Mouse (Mus musculus): Measurements from ENCODE around the gene Zkscan7. TPM values are rescaled to one million over a fixed set of nuclear protein-coding genes. Genes with fewer than 3 reads are reported as not detected.
A peak's percentile ranks its signal among the peaks of the same experiment; 100 is the strongest.

Zkscan7 gene
- polyA plus RNA-seq (2015; fragmentation: Nextera tagmentation; extraction: Ambion mirVana), result 2.2 and 2.5 TPM in 2 replicates

DNA sequence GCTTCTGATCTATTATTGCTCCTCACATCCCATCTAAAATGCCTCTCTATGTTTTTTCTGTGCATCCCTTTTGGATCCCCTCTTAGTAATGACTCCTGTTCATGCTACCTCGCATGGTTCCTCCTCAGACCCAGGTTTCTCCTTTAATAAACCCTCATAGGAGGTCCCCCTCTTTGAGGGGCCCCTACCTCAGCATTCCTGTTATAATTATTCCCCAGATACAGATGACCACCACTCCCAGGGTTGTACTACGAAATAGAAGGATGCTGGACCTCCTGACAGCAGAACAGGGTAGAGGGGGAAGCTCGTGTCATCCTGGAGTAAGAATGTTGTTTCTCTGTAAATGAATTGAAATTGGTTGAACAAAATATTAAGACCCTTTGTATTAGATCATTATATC, at the start of gene Zkscan7:
Gene Zkscan7, plus strand, starts transcription at position 301 of the 400 bp plus-strand sequence.
- H3K9ac ChIP-seq (ENCODE audit: low read depth, low read length), result no peak within 1 kb of the TSS
- ATAC-seq, result no peak
- H3K27ac ChIP-seq (ENCODE audit: low read depth, low read length), result no peak within 1 kb of the TSS
- TF ChIP-seq CTCF (IDR thresholded peaks at IDR 0.05; ENCODE audit: low read depth), result no peak
- no peaks in the 10 kb centered on the region for H3K27me3 ChIP-seq (replicated peaks; ENCODE audit: control insufficient read depth, insufficient read depth, low read length)
- H3K9me3 ChIP-seq (ENCODE audit: control insufficient read depth), result 0 out of 2 replicates have a peak, but pooled peaks cover 2% of the 10 kb centered on the region
- peak within 1 kb of the TSS; percentile 94 for H3K4me2 ChIP-seq (replicated peaks; ENCODE audit: low read depth)
- H3K36me3 ChIP-seq (ENCODE audit: control insufficient read depth, insufficient read depth), result no peaks in the 10 kb centered on the region; the same call in 1 of the 2 replicates
- WGBS, result 90% methylated on average over 3 of the region's 3 CpGs
- no peaks in the 10 kb centered on the region for H3K4me1 ChIP-seq (replicated peaks; ENCODE audit: control insufficient read depth, insufficient read depth, low read length)
- peak within 1 kb of the TSS; percentile 55 for H3K4me3 ChIP-seq (ENCODE audit: low read depth, low read length)

- Histone ChIP-seq H3K27me3 (replicated peaks; ENCODE audit: control insufficient read depth, insufficient read depth, low read length) (no peaks in the 10 kb centered on the region), H3K4me2 (replicated peaks; ENCODE audit: low read depth) (no peak overlapping the region), H3K9ac (ENCODE audit: low read depth, low read length) (no peak overlapping the region), H3K27ac (ENCODE audit: low read depth, low read length) (no peak overlapping the region), H3K4me3 (ENCODE audit: low read depth, low read length) (no peak overlapping the region), H3K36me3 (ENCODE audit: control insufficient read depth, insufficient read depth) (peaks cover 7% of the 10 kb centered on the region; the same call in 1 of the 2 replicates), H3K9me3 (ENCODE audit: control insufficient read depth) (no peaks in the 10 kb centered on the region), H3K4me1 (replicated peaks; ENCODE audit: control insufficient read depth, insufficient read depth, low read length) (no peaks in the 10 kb centered on the region)
- no peak for ATAC-seq
- no peak for TF ChIP-seq CTCF (IDR thresholded peaks at IDR 0.05; ENCODE audit: low read depth)
- 70% methylated on average over 9 of the region's 9 CpGs for WGBS
Observed at GRCm38 (mm10) chr9:122836126-122836525, 49.4 kb upstream of the Zkscan7 start.

DNA sequence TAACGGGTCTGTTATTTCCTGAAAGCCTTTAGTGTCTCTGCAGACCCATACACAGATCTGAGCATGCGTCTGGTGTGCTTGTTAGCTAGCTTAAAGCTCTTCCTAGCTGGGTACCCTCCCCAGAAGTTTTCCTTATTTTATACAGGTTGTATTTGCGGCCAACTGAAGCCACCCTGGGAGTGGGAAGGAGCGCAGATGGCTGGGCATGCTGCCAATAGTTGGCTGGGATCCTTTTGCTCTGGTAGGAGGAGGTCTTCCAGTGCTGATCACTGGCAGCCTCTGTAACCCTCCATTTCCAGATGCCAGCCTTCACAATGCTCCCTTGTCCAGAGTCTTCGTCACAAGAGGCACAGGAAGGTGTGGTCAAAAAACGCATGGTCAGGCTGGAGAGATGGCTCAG, 48.7 kb upstream of the Zkscan7 start:
- H3K4me3 ChIP-seq (ENCODE audit: low read depth, low read length), result no peak overlapping the region
- peaks cover 5% of the 10 kb centered on the region; the same call in 1 of the 2 replicates for H3K36me3 ChIP-seq (ENCODE audit: control insufficient read depth, insufficient read depth)
- TF ChIP-seq CTCF (IDR thresholded peaks at IDR 0.05; ENCODE audit: low read depth), result no peak
- no peaks in the 10 kb centered on the region for H3K4me1 ChIP-seq (replicated peaks; ENCODE audit: control insufficient read depth, insufficient read depth, low read length)
- 56% methylated on average over 6 of the region's 6 CpGs for WGBS
- H3K27me3 ChIP-seq (replicated peaks; ENCODE audit: control insufficient read depth, insufficient read depth, low read length), result no peaks in the 10 kb centered on the region
- H3K4me2 ChIP-seq (replicated peaks; ENCODE audit: low read depth), result no peak overlapping the region
- no peaks in the 10 kb centered on the region for H3K9me3 ChIP-seq (ENCODE audit: control insufficient read depth)
- H3K27ac ChIP-seq (ENCODE audit: low read depth, low read length), result peak overlapping the region; percentile 41; the same call in 1 of the 2 replicates
- ATAC-seq, result no peak
- H3K9ac ChIP-seq (ENCODE audit: low read depth, low read length), result no peak overlapping the region

GRCm38 (mm10) chr9:122837216-122837615, 48.3 kb upstream of the Zkscan7 start:
- ATAC-seq, result 0 out of 2 replicates have a peak, but pooled peaks have one; percentile 38

DNA sequence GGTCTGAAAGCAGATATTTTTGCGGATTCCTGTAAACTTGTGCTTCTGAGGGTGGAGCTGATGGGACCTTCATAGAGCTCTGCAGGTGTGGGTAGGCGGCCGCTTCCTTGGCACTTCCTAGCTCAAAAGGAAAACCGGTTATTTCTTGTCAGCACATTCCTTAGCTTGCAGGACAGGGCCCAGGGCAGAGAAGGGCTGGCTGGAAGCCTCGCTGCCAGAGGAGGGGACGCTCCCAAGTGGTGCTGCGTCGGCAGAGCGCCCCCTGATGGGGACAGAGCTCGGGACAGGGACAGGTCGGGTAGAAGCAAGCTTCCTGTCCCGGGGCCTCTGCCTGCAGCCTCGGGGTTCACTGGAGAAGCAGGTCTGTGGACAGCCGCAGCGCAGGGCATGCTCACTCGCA, 47.8 kb upstream of the Zkscan7 start:
- Histone ChIP-seq H3K4me3 (ENCODE audit: low read depth, low read length) (no peak overlapping the region), H3K36me3 (ENCODE audit: control insufficient read depth, insufficient read depth) (peaks cover 5% of the 10 kb centered on the region; the same call in 1 of the 2 replicates), H3K4me1 (replicated peaks; ENCODE audit: control insufficient read depth, insufficient read depth, low read length) (no peaks in the 10 kb centered on the region), H3K27me3 (replicated peaks; ENCODE audit: control insufficient read depth, insufficient read depth, low read length) (no peaks in the 10 kb centered on the region), H3K9ac (ENCODE audit: low read depth, low read length) (no peak overlapping the region), H3K9me3 (ENCODE audit: control insufficient read depth) (no peaks in the 10 kb centered on the region), H3K4me2 (replicated peaks; ENCODE audit: low read depth) (peak overlapping the region; percentile 24; the same call in 1 of the 2 replicates), H3K27ac (ENCODE audit: low read depth, low read length) (no peak overlapping the region)
- WGBS, result 36% methylated on average over 16 of the region's 16 CpGs
- TF ChIP-seq CTCF (IDR thresholded peaks at IDR 0.05; ENCODE audit: low read depth), result peak; percentile 73
- ATAC-seq, result 0 out of 2 replicates have a peak, but pooled peaks have one; percentile 41

More at GRCm38 (mm10) chr9:122837216-122837615, 48.3 kb upstream of the Zkscan7 start:
- no peak for TF ChIP-seq CTCF (IDR thresholded peaks at IDR 0.05; ENCODE audit: low read depth)
- no peaks in the 10 kb centered on the region for H3K27me3 ChIP-seq (replicated peaks; ENCODE audit: control insufficient read depth, insufficient read depth, low read length)
- H3K4me2 ChIP-seq (replicated peaks; ENCODE audit: low read depth), result no peak overlapping the region
- H3K36me3 ChIP-seq (ENCODE audit: control insufficient read depth, insufficient read depth), result peaks cover 5% of the 10 kb centered on the region; the same call in 1 of the 2 replicates
- peak overlapping the region; percentile 41; the same call in 1 of the 2 replicates for H3K27ac ChIP-seq (ENCODE audit: low read depth, low read length)
- 75% methylated on average over 4 of the region's 4 CpGs for WGBS
- H3K9me3 ChIP-seq (ENCODE audit: control insufficient read depth), result no peaks in the 10 kb centered on the region
- H3K4me1 ChIP-seq (replicated peaks; ENCODE audit: control insufficient read depth, insufficient read depth, low read length), result no peaks in the 10 kb centered on the region
- H3K4me3 ChIP-seq (ENCODE audit: low read depth, low read length), result no peak overlapping the region
- H3K9ac ChIP-seq (ENCODE audit: low read depth, low read length), result no peak overlapping the region

- H3K4me1 ChIP-seq (replicated peaks; ENCODE audit: control insufficient read depth, insufficient read depth, low read length), result no peaks in the 10 kb centered on the region
- H3K27ac ChIP-seq (ENCODE audit: low read depth, low read length), result no peak within 1 kb of the TSS
- no peak within 1 kb of the TSS for H3K4me3 ChIP-seq (ENCODE audit: low read depth, low read length)
- no peak for TF ChIP-seq CTCF (IDR thresholded peaks at IDR 0.05; ENCODE audit: low read depth)
- no peak within 1 kb of the TSS for H3K9ac ChIP-seq (ENCODE audit: low read depth, low read length)
- H3K4me2 ChIP-seq (replicated peaks; ENCODE audit: low read depth), result no peak within 1 kb of the TSS
- H3K36me3 ChIP-seq (ENCODE audit: control insufficient read depth, insufficient read depth), result 0 out of 2 replicates have a peak, but pooled peaks cover 4% of the 10 kb centered on the region
- peak; percentile 25; the same call in 1 of the 2 replicates for ATAC-seq
- no peaks in the 10 kb centered on the region for H3K27me3 ChIP-seq (replicated peaks; ENCODE audit: control insufficient read depth, insufficient read depth, low read length)
- H3K9me3 ChIP-seq (ENCODE audit: control insufficient read depth), result 0 out of 2 replicates have a peak, but pooled peaks cover 3% of the 10 kb centered on the region
- WGBS, result 54% methylated on average over 3 of the region's 3 CpGs
Observed at GRCm38 (mm10) chr9:122843760-122844159, 41.7 kb upstream of the Zkscan7 start, which contains the start of gene Gm35549. TSS of gene Gm35549 (minus strand) at chr9:122844035.
